Comparison of ENCODE assay signal across 17 mouse cellular contexts in the genomic region with DNA sequence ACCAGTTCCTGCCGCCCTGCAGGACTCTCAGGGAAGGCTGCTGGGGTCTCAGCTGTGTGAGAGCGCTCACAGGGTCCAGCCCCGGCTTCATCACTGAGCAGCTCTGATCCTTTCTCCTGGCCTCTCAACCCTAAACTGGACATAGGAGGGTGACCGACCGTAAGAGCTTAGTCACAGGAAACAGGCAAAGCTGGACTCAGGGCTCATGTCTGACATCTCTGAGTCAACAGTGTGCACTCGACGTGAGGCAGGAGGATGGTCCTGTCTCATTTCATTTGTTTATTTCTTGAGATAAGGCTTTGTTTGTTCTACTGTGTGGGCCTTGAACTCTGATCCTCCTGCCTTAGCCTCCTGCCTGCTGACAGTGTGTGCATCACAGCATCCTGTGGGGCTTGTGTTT. TPM values are rescaled to one million over a fixed set of nuclear protein-coding genes. Genes with fewer than 3 reads are reported as not detected.
DNase-seq lines count a peak whose midpoint lies in the region; ATAC-seq lines count a peak whose summit lies in the region.
"Had no signal": no experiment of that assay in that cellular context is flagged by ENCODE, and none has a peak within 500 bp of the region (broad histone marks: within the 10 kb centered on the region; RNA-seq: fewer than 3 reads in every experiment).

No protein-coding gene starts in this region.

- no peaks in the 10 kb centered on the region for H3K27me3 ChIP-seq in heart, embryonic 10.5 days (ENCODE audit: insufficient read depth, poor library complexity, severe bottlenecking)
- 0 out of 2 replicates have a peak, but pooled peaks cover 3% of the 10 kb centered on the region for H3K27me3 ChIP-seq in midbrain, embryonic 10.5 days (ENCODE audit: low read depth, poor library complexity, severe bottlenecking)
- H3K27me3 ChIP-seq in midbrain, embryonic 16.5 days (ENCODE audit: control insufficient read depth, insufficient read depth, low read depth, low read length), result no peaks in the 10 kb centered on the region
- 0 out of 2 replicates have a peak, but pooled peaks cover 9% of the 10 kb centered on the region for H3K27me3 ChIP-seq in embryonic facial prominence, embryonic 10.5 days (replicated peaks; ENCODE audit: low read depth, poor library complexity, severe bottlenecking)
- H3K27me3 ChIP-seq: embryonic facial prominence, embryonic 12.5 days; limb, embryonic 15.5 days had no signal

- DNase-seq in heart, embryonic 10.5 days (ENCODE audit: low spot score), result no peak
- DNase-seq in heart, postnatal 14 days, result no peak
- no peak for DNase-seq in midbrain, embryonic 10.5 days (ENCODE audit: low spot score)
- DNase-seq in embryonic facial prominence, embryonic 10.5 days (ENCODE audit: low spot score), result no peak
- no peak for DNase-seq in right cerebral cortex, postnatal 36 days (ENCODE audit: low spot score in 2 of 2)
- DNase-seq in frontal cortex, postnatal 36 days (ENCODE audit: low spot score in 2 of 2), result no peak
- DNase-seq: cerebellum, adult 9-10 months; right cerebral cortex, postnatal 4 days; thymus, adult 18-20 months had no signal

- H3K27ac ChIP-seq in heart, embryonic 10.5 days, result peak overlapping the region; percentile 56
- H3K27ac ChIP-seq in midbrain, embryonic 10.5 days (replicated peaks), result peak overlapping the region; percentile 76
- no peak overlapping the region for H3K27ac ChIP-seq in midbrain, embryonic 16.5 days (ENCODE audit: low read length)
- H3K27ac ChIP-seq in embryonic facial prominence, embryonic 10.5 days (replicated peaks), result peak overlapping the region; percentile 57; the same call in 1 of the 2 replicates
- peak overlapping the region; percentile 87 for H3K27ac ChIP-seq in macrophage
- H3K27ac ChIP-seq: kidney, postnatal 0 days; limb, embryonic 15.5 days had no signal

- no peak overlapping the region for H3K9ac ChIP-seq in midbrain, embryonic 16.5 days (ENCODE audit: low read depth, low read length)
- H3K9ac ChIP-seq: embryonic facial prominence, embryonic 12.5 days; limb, embryonic 15.5 days had no signal

- no peaks in the 10 kb centered on the region for H3K79me2 ChIP-seq in macrophage (ENCODE audit: inconsistent target)

- intact Hi-C loops in heart, postnatal 14 days (cut with DNase I), result no loop called here

- H3K36me3 ChIP-seq in heart, embryonic 10.5 days, result no peaks in the 10 kb centered on the region
- H3K36me3 ChIP-seq in midbrain, embryonic 10.5 days, result no peaks in the 10 kb centered on the region
- H3K36me3 ChIP-seq in midbrain, embryonic 16.5 days (ENCODE audit: control insufficient read depth, insufficient read depth, low read length), result no peaks in the 10 kb centered on the region
- H3K36me3 ChIP-seq in embryonic facial prominence, embryonic 10.5 days (replicated peaks), result no peaks in the 10 kb centered on the region
- no peaks in the 10 kb centered on the region for H3K36me3 ChIP-seq in macrophage (ENCODE audit: inconsistent target)
- H3K36me3 ChIP-seq: embryonic facial prominence, embryonic 12.5 days; limb, embryonic 15.5 days had no signal

- H3K4me2 ChIP-seq in midbrain, embryonic 16.5 days (ENCODE audit: low read length), result no peak overlapping the region
- H3K4me2 ChIP-seq: embryonic facial prominence, embryonic 12.5 days; limb, embryonic 15.5 days had no signal

- 41% methylated on average over 7 of the region's 7 CpGs for WGBS in heart, embryonic 10.5 days
- 43% methylated on average over 7 of the region's 7 CpGs for WGBS in midbrain, embryonic 10.5 days
- WGBS in midbrain, embryonic 16.5 days, result 58% methylated on average over 7 of the region's 7 CpGs
- WGBS in embryonic facial prominence, embryonic 10.5 days, result 47% methylated on average over 7 of the region's 7 CpGs
- WGBS in macrophage (ENCODE audit: missing documents), result 93% methylated on average over 7 of the region's 7 CpGs

- H3K4me3 ChIP-seq in heart, embryonic 10.5 days, result no peak overlapping the region
- H3K4me3 ChIP-seq in midbrain, embryonic 10.5 days, result no peak overlapping the region
- H3K4me3 ChIP-seq in midbrain, embryonic 16.5 days (ENCODE audit: low read depth, low read length), result no peak overlapping the region
- H3K4me3 ChIP-seq in embryonic facial prominence, embryonic 10.5 days, result no peak overlapping the region
- no peak overlapping the region for H3K4me3 ChIP-seq in macrophage (ENCODE audit: inconsistent target)
- H3K4me3 ChIP-seq: embryonic facial prominence, embryonic 12.5 days; limb, embryonic 15.5 days; myocyte had no signal

- peaks cover 80% of the 10 kb centered on the region for H3K4me1 ChIP-seq in heart, embryonic 10.5 days
- H3K4me1 ChIP-seq in midbrain, embryonic 10.5 days, result peaks cover 84% of the 10 kb centered on the region
- peaks cover 26% of the 10 kb centered on the region for H3K4me1 ChIP-seq in midbrain, embryonic 16.5 days (ENCODE audit: control insufficient read depth, insufficient read depth, low read length)
- peaks cover 63% of the 10 kb centered on the region for H3K4me1 ChIP-seq in embryonic facial prominence, embryonic 10.5 days

- H3K9me3 ChIP-seq in heart, embryonic 10.5 days, result no peaks in the 10 kb centered on the region
- H3K9me3 ChIP-seq in midbrain, embryonic 10.5 days (replicated peaks), result no peaks in the 10 kb centered on the region
- H3K9me3 ChIP-seq in midbrain, embryonic 16.5 days (replicated peaks; ENCODE audit: control insufficient read depth, low read length, poor library complexity, severe bottlenecking), result no peaks in the 10 kb centered on the region
- no peaks in the 10 kb centered on the region for H3K9me3 ChIP-seq in embryonic facial prominence, embryonic 10.5 days
- H3K9me3 ChIP-seq: limb, embryonic 15.5 days had no signal

- ATAC-seq in midbrain, embryonic 16.5 days, result no peak
- ATAC-seq: activated CD4-positive, CD25-positive, alpha-beta regulatory T cell, adult 4 months had no signal

RNA-seq across cellular contexts. Expression of gene 1190005I06Rik, which starts 27.0 kb away (rescaled TPM):
- polyA plus RNA-seq in heart, embryonic 10.5 days (2016; fragmentation: Nextera tagmentation; extraction: Ambion mirVana), result 4.6 and 7.7 TPM in 2 replicates
- 1 to 10 TPM; 3.7 to 4.0 TPM for total RNA-seq in heart, postnatal 14 days (2021)
- polyA plus RNA-seq in midbrain, embryonic 10.5 days (2016; fragmentation: Nextera tagmentation; extraction: Ambion mirVana), result 3.9 TPM in 2 replicates
- polyA plus RNA-seq in midbrain, embryonic 16.5 days (2015; fragmentation: Nextera tagmentation; extraction: Ambion mirVana), result 18.2 and 22.2 TPM in 2 replicates
- 2.9 and 3.8 TPM in 2 replicates for polyA plus RNA-seq in embryonic facial prominence, embryonic 10.5 days (2016; fragmentation: Nextera tagmentation; extraction: Ambion mirVana)
- total RNA-seq in macrophage (2018; cell fraction: chromatin; rRNA removed), result 1 to 10 TPM in 10 of 26 experiments, not detected in 16; 1.3 to 4.2 (median 2.0) TPM
- 1 to 10 TPM in 20 of 26 experiments, under 1 TPM in 6; 0.59 to 5.7 (median 1.9) TPM for total RNA-seq in macrophage (2018; cell fraction: cytosol; rRNA removed)
- total RNA-seq in macrophage (2018; cell fraction: nucleus; rRNA removed), result 1 to 10 TPM in 12 of 26 experiments, under 1 TPM in 1, not detected in 13; 0.91 to 4.9 (median 1.6) TPM
- 0.83 to 3.2 TPM (median 2.1 TPM) in 3 replicates for polyA plus RNA-seq in macrophage (2018)
- total RNA-seq: hematopoietic stem cell, adult 5-6 weeks had no signal
- polyA plus RNA-seq: activated CD4-positive, CD25-positive, alpha-beta regulatory T cell, adult 4 months had no signal

RNA-seq across cellular contexts. Expression of gene Gins2, which starts 31.3 kb away (rescaled TPM):
- 106 and 125 TPM in 2 replicates for polyA plus RNA-seq in heart, embryonic 10.5 days (2016; fragmentation: Nextera tagmentation; extraction: Ambion mirVana)
- 1 to 10 TPM; 3.2 to 6.4 TPM for total RNA-seq in heart, postnatal 14 days (2021)
- polyA plus RNA-seq in midbrain, embryonic 10.5 days (2016; fragmentation: Nextera tagmentation; extraction: Ambion mirVana), result 162 and 192 TPM in 2 replicates
- 10.7 and 13.3 TPM in 2 replicates for polyA plus RNA-seq in midbrain, embryonic 16.5 days (2015; fragmentation: Nextera tagmentation; extraction: Ambion mirVana)
- polyA plus RNA-seq in embryonic facial prominence, embryonic 10.5 days (2016; fragmentation: Nextera tagmentation; extraction: Ambion mirVana), result 156 TPM in 2 replicates
- 1 to 10 TPM in 24 of 26 experiments, under 1 TPM in 2; 0.20 to 6.5 (median 1.9) TPM for total RNA-seq in macrophage (2018; cell fraction: chromatin; rRNA removed)
- total RNA-seq in macrophage (2018; cell fraction: cytosol; rRNA removed), result 10 to 100 TPM in 5 of 26 experiments, 1 to 10 TPM in 21; 4.8 to 13.4 (median 7.2) TPM
- total RNA-seq in macrophage (2018; cell fraction: nucleus; rRNA removed), result 10 to 100 TPM in 1 of 26 experiments, 1 to 10 TPM in 25; 1.0 to 11.4 (median 2.4) TPM
- polyA plus RNA-seq in macrophage (2018), result 6.0 to 52.8 TPM (median 6.1 TPM) in 3 replicates

RNA-seq across cellular contexts. Expression of gene Gm27021, which starts 47.4 kb away (rescaled TPM):
- polyA plus RNA-seq in heart, embryonic 10.5 days (2016; fragmentation: Nextera tagmentation; extraction: Ambion mirVana), result 1.9 and 2.8 TPM in 2 replicates
- total RNA-seq in heart, postnatal 14 days (2021), result not detected
- polyA plus RNA-seq in midbrain, embryonic 10.5 days (2016; fragmentation: Nextera tagmentation; extraction: Ambion mirVana), result 3.1 and 3.5 TPM in 2 replicates
- polyA plus RNA-seq in midbrain, embryonic 16.5 days (2015; fragmentation: Nextera tagmentation; extraction: Ambion mirVana), result 4.7 and 5.6 TPM in 2 replicates
- polyA plus RNA-seq in embryonic facial prominence, embryonic 10.5 days (2016; fragmentation: Nextera tagmentation; extraction: Ambion mirVana), result 3.7 and 4.2 TPM in 2 replicates
- total RNA-seq in macrophage (2018; cell fraction: chromatin; rRNA removed), result not detected
- 1 to 10 TPM in 7 of 26 experiments, under 1 TPM in 15, not detected in 4; 0.18 to 1.7 (median 0.68) TPM for total RNA-seq in macrophage (2018; cell fraction: cytosol; rRNA removed)
- total RNA-seq in macrophage (2018; cell fraction: nucleus; rRNA removed), result 1 to 10 TPM in 1 of 26 experiments, under 1 TPM in 1, not detected in 24; 0.89 to 1.1 TPM
- polyA plus RNA-seq in macrophage (2018), result 0.76 to 0.96 TPM in 2 of 3 replicates, not detected in the other
- total RNA-seq: hematopoietic stem cell, adult 5-6 weeks had no signal
- polyA plus RNA-seq: activated CD4-positive, CD25-positive, alpha-beta regulatory T cell, adult 4 months had no signal

RNA-seq across cellular contexts. Expression of gene Cox4i1, which starts 47.6 kb away (rescaled TPM):
- polyA plus RNA-seq in heart, embryonic 10.5 days (2016; fragmentation: Nextera tagmentation; extraction: Ambion mirVana), result 1,295 and 1,617 TPM in 2 replicates
- 1,000 to 10,000 TPM; 4,230 to 4,270 TPM for total RNA-seq in heart, postnatal 14 days (2021)
- polyA plus RNA-seq in midbrain, embryonic 10.5 days (2016; fragmentation: Nextera tagmentation; extraction: Ambion mirVana), result 948 and 963 TPM in 2 replicates
- 1,051 and 1,134 TPM in 2 replicates for polyA plus RNA-seq in midbrain, embryonic 16.5 days (2015; fragmentation: Nextera tagmentation; extraction: Ambion mirVana)
- 874 and 883 TPM in 2 replicates for polyA plus RNA-seq in embryonic facial prominence, embryonic 10.5 days (2016; fragmentation: Nextera tagmentation; extraction: Ambion mirVana)
- 100 to 1,000 TPM in 5 of 26 experiments, 10 to 100 TPM in 21; 43.1 to 125 (median 79.7) TPM for total RNA-seq in macrophage (2018; cell fraction: chromatin; rRNA removed)
- 1,000 to 10,000 TPM in 1 of 26 experiments, 100 to 1,000 TPM in 25; 586 to 1,058 (median 761) TPM for total RNA-seq in macrophage (2018; cell fraction: cytosol; rRNA removed)
- 100 to 1,000 TPM; 140 to 293 (median 184) TPM for total RNA-seq in macrophage (2018; cell fraction: nucleus; rRNA removed)
- 521 to 775 TPM (median 707 TPM) in 3 replicates for polyA plus RNA-seq in macrophage (2018)

RNA-seq across cellular contexts. Expression of gene Emc8, which starts 47.9 kb away (rescaled TPM):
- 249 and 314 TPM in 2 replicates for polyA plus RNA-seq in heart, embryonic 10.5 days (2016; fragmentation: Nextera tagmentation; extraction: Ambion mirVana)
- total RNA-seq in heart, postnatal 14 days (2021), result 10 to 100 TPM; 47.7 to 58.4 TPM
- 347 and 384 TPM in 2 replicates for polyA plus RNA-seq in midbrain, embryonic 10.5 days (2016; fragmentation: Nextera tagmentation; extraction: Ambion mirVana)
- polyA plus RNA-seq in midbrain, embryonic 16.5 days (2015; fragmentation: Nextera tagmentation; extraction: Ambion mirVana), result 99.5 and 105 TPM in 2 replicates
- polyA plus RNA-seq in embryonic facial prominence, embryonic 10.5 days (2016; fragmentation: Nextera tagmentation; extraction: Ambion mirVana), result 388 and 400 TPM in 2 replicates
- 10 to 100 TPM in 17 of 26 experiments, 1 to 10 TPM in 9; 4.1 to 37.4 (median 12.2) TPM for total RNA-seq in macrophage (2018; cell fraction: chromatin; rRNA removed)
- 10 to 100 TPM; 27.5 to 49.4 (median 37.6) TPM for total RNA-seq in macrophage (2018; cell fraction: cytosol; rRNA removed)
- total RNA-seq in macrophage (2018; cell fraction: nucleus; rRNA removed), result 10 to 100 TPM in 16 of 26 experiments, 1 to 10 TPM in 10; 5.8 to 26.6 (median 11.3) TPM
- 30.6 to 41.0 TPM (median 40.7 TPM) in 3 replicates for polyA plus RNA-seq in macrophage (2018)
